Mouse (Mus musculus): ENCODE data around the gene Gm20388. TPM values are rescaled to one million over a fixed set of nuclear protein-coding genes. Genes with fewer than 3 reads are reported as not detected.

Gm20388 gene
- total RNA-seq, 2 experiments from 2014 or later = 1.9 to 2.0 TPM

GRCm38 (mm10) chr8:121804829-121805228 lies 1894.2 kb downstream of the Gm20388 start:
- no peak for DNase-seq

GRCm38 (mm10) chr8:121806126-121806525 lies 1895.5 kb downstream of the Gm20388 start:
- no peak for DNase-seq

GRCm38 (mm10) chr8:121808032-121808431 lies 1897.4 kb downstream of the Gm20388 start:
- DNase-seq = no peak

GRCm38 (mm10) chr8:121809524-121810155 lies 1899.0 kb downstream of the Gm20388 start:
- peak; percentile 29 for DNase-seq

- no peak for DNase-seq
These were observed 1900.9 kb downstream of the Gm20388 start for GRCm38 (mm10) chr8:121811502-121811901.

GRCm38 (mm10) chr8:121811931-121812570 lies 1901.4 kb downstream of the Gm20388 start:
- peak; percentile 68 for DNase-seq

- DNase-seq = no peak
These were observed 1907.6 kb downstream of the Gm20388 start for GRCm38 (mm10) chr8:121818226-121818625.

GRCm38 (mm10) chr8:121820840-121821239 lies 1910.2 kb downstream of the Gm20388 start:
- DNase-seq = no peak

GRCm38 (mm10) chr8:121821320-121821719 lies 1910.7 kb downstream of the Gm20388 start:
- no peak for DNase-seq

- no peak for DNase-seq
These were observed 1911.1 kb downstream of the Gm20388 start for GRCm38 (mm10) chr8:121821770-121822169.

- no peak for DNase-seq
These were observed 1917.1 kb downstream of the Gm20388 start for GRCm38 (mm10) chr8:121827726-121828125.

GRCm38 (mm10) chr8:121828376-121829023 lies 1917.9 kb downstream of the Gm20388 start:
- no peak for DNase-seq

- peak; percentile 91 for DNase-seq
These were observed 1918.6 kb downstream of the Gm20388 start, which contains the start of gene Klhdc4 for GRCm38 (mm10) chr8:121829048-121829776. Klhdc4 (minus strand) TSS chr8:121829569.

- no peak for DNase-seq
These were observed 1919.2 kb downstream of the Gm20388 start for GRCm38 (mm10) chr8:121829777-121830362.

- no peak for DNase-seq
These were observed 1921.4 kb downstream of the Gm20388 start for GRCm38 (mm10) chr8:121832061-121832460.

- DNase-seq = peak; percentile 83
These were observed 1921.9 kb downstream of the Gm20388 start for GRCm38 (mm10) chr8:121832503-121832902.

- DNase-seq = peak; percentile 72
These were observed 1930.6 kb downstream of the Gm20388 start for GRCm38 (mm10) chr8:121841242-121841641.

- DNase-seq = no peak
These were observed 1931.7 kb downstream of the Gm20388 start for GRCm38 (mm10) chr8:121842064-121842955.

GRCm38 (mm10) chr8:121843184-121843733 lies 1932.6 kb downstream of the Gm20388 start:
- no peak for DNase-seq

GRCm38 (mm10) chr8:121844765-121845164 lies 1934.1 kb downstream of the Gm20388 start:
- DNase-seq = no peak

- no peak for DNase-seq
These were observed 1936.2 kb downstream of the Gm20388 start for GRCm38 (mm10) chr8:121846815-121847214.
